Mouse (Mus musculus) embryonic fibroblast, embryonic 13.5 days (primary cell): ENCODE measurements around the gene Larp7.
A peak's percentile ranks its signal among the peaks of the same experiment; 100 is the strongest.

ENCODE experiments used
- CTCF ChIP-seq: IDR thresholded peaks from 2 replicates; pipeline ENCODE4 v1.5.1; 2011; ENCODE audit warnings: mild to moderate bottlenecking, control low read depth, low read length, moderate library complexity, borderline replicate concordance; ENCODE audit not compliant: insufficient read depth
- POLR2A ChIP-seq: IDR thresholded peaks from 2 replicates; pipeline ENCODE4 v1.6.1; 2011; ENCODE audit warnings: low read depth, mild to moderate bottlenecking, control low read depth, low read length, moderate library complexity

DNA sequence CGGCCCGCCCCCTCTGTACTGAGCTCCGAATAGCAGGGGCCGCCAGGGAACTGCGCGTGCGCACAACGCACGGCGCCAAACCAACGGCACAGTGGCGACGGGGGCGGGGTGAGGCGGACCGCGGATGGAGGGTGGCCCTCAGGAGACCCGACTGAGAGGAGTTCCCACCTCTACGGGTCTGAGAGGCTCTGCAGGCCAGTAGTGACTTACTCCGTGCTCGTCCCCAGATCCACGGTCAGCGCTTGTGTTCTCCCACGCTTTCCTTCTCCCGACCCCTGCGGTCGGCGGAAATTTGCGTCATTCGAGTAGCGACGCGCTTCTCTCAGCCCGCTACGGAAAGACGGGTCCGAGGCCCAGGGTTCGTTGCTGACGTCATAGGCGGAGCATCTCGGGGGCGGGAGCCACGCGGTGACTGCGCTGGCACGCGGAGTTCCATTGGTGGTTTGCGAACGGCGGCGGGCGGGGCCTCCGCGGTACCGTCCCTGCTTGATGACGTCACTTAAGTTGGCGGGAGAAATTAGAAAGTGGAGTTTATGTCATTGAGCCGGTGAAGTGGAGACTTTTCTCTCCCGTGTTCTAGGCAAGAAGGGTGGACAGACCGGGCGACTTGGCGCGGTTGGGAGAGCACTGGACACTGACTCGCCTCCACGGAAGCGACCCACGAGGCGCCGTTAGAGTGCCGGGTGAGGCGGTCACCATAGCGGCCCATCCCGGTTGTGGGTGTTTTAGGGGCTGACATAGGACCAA is at the start of gene Larp7, which contains the start of gene Zgrf1:
- TF ChIP-seq POLR2A: peak; percentile 37; the same call in 1 of the 2 replicates
- TF ChIP-seq CTCF: no peak
